Mouse (Mus musculus): ENCODE measurements around the gene Nfix.

- no peak for TF ChIP-seq CTCF (IDR thresholded peaks at IDR 0.05; ENCODE audit: low read depth)
- no peak for TF ChIP-seq EP300 (IDR thresholded peaks at IDR 0.05; ENCODE audit: low read depth)
These were observed 37.8 kb upstream of the Nfix start for GRCm38 (mm10) chr8:84837912-84838470.

Data from liver, embryonic 14.5 days (tissue).